Mouse (Mus musculus): ENCODE data around the gene Sgms1. TPM values are rescaled to one million over a fixed set of nuclear protein-coding genes. Genes with fewer than 3 reads are reported as not detected.

The Sgms1 gene
- 27.9 and 42.1 TPM in 2 replicates for polyA plus RNA-seq (2012; ENCODE audit: insufficient read depth, insufficient read length, missing spikeins)

- H3K4me1 ChIP-seq (ENCODE audit: control insufficient read depth, insufficient read depth, low read length): peaks cover 25% of the 10 kb centered on the region
- H3K4me3 ChIP-seq (ENCODE audit: insufficient read depth, low read length): peak within 1 kb of the TSS; percentile 79
- no peak for TF ChIP-seq CTCF (IDR thresholded peaks at IDR 0.05; ENCODE audit: low read depth, low read length)
- no peak for TF ChIP-seq POLR2A (IDR thresholded peaks at IDR 0.05; ENCODE audit: borderline replicate concordance, low read depth, low read length)
- H3K27ac ChIP-seq (ENCODE audit: insufficient read depth, low read depth, low read length): peak within 1 kb of the TSS; percentile 91
Measured at GRCm38 (mm10) chr19:32389001-32389871, at the start of gene Sgms1. Sgms1 (minus strand) TSS chr19:32389714.

GRCm38 (mm10) chr19:32425856-32426255, 36.3 kb upstream of the Sgms1 start:
- Histone ChIP-seq H3K27ac (ENCODE audit: insufficient read depth, low read depth, low read length) (no peak overlapping the region), H3K4me1 (ENCODE audit: control insufficient read depth, insufficient read depth, low read length) (no peaks in the 10 kb centered on the region), H3K4me3 (ENCODE audit: insufficient read depth, low read length) (no peak overlapping the region)
- TF ChIP-seq POLR2A (IDR thresholded peaks at IDR 0.05; ENCODE audit: borderline replicate concordance, low read depth, low read length) (no peak), CTCF (IDR thresholded peaks at IDR 0.05; ENCODE audit: low read depth, low read length) (no peak)

DNA sequence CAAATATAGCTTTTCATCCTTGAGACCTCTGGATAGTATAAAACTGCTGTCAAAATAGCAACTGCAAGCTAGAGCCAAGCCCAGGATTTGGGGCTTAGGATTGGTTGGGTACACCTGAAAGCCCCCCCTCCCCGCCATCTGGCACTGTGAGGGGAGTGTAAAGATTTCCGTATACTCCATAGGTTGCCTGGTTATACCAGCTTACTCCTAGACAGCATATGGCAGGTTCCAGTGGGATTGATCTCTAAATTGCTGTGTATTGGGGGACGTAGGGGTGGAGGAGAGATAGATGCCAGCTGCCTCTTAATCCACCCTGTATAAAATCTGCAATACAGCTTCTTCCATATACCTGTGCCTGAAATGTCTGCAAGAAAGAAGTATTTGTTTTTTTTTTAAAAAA, 35.2 kb upstream of the Sgms1 start:
- H3K4me3 ChIP-seq (ENCODE audit: insufficient read depth, low read length): no peak overlapping the region
- H3K27ac ChIP-seq (ENCODE audit: insufficient read depth, low read depth, low read length): no peak overlapping the region
- no peak for TF ChIP-seq CTCF (IDR thresholded peaks at IDR 0.05; ENCODE audit: low read depth, low read length)
- no peak for TF ChIP-seq POLR2A (IDR thresholded peaks at IDR 0.05; ENCODE audit: borderline replicate concordance, low read depth, low read length)
- H3K4me1 ChIP-seq (ENCODE audit: control insufficient read depth, insufficient read depth, low read length): no peaks in the 10 kb centered on the region

GRCm38 (mm10) chr19:32419069-32419468, 29.6 kb upstream of the Sgms1 start:
- Histone ChIP-seq H3K27ac (ENCODE audit: insufficient read depth, low read depth, low read length) (no peak overlapping the region), H3K4me3 (ENCODE audit: insufficient read depth, low read length) (no peak overlapping the region), H3K4me1 (ENCODE audit: control insufficient read depth, insufficient read depth, low read length) (no peaks in the 10 kb centered on the region)
- no peak for TF ChIP-seq POLR2A (IDR thresholded peaks at IDR 0.05; ENCODE audit: borderline replicate concordance, low read depth, low read length)
- TF ChIP-seq CTCF (IDR thresholded peaks at IDR 0.05; ENCODE audit: low read depth, low read length): no peak

DNA sequence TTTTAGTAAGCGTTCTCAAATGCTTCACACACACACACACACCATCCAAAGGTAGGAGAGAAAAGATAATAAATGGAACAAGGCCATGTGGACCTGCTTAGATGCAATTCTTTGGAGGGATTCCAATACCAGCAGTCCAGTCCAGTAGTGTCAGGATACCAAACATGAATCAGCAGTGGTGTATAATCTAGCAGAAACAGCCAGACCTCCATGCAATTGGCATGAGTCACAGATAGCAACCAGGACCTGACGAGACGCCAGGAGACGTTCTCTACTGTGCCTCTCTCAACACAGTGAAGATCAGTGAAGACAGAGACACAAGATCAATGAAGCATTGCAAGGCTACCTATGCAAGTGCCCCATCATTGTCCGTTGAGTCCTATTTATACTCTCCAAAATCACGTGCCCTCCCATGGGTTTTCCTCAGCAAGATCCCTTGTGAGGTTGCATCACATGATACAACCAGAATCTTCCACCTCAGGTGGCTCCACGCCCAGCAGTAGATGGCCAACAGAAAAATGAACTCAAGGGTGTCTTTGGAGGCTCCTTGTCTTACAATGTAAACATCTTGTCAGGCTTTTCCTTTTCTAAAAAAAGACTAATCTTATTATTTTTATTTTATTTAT, 27.3 kb upstream of the Sgms1 start:
- Histone ChIP-seq H3K4me3 (ENCODE audit: insufficient read depth, low read length) (no peak overlapping the region), H3K4me1 (ENCODE audit: control insufficient read depth, insufficient read depth, low read length) (no peaks in the 10 kb centered on the region), H3K27ac (ENCODE audit: insufficient read depth, low read depth, low read length) (no peak overlapping the region)
- no peak for TF ChIP-seq POLR2A (IDR thresholded peaks at IDR 0.05; ENCODE audit: borderline replicate concordance, low read depth, low read length)
- TF ChIP-seq CTCF (IDR thresholded peaks at IDR 0.05; ENCODE audit: low read depth, low read length): no peak

- no peak for TF ChIP-seq CTCF (IDR thresholded peaks at IDR 0.05; ENCODE audit: low read depth, low read length)
- TF ChIP-seq POLR2A (IDR thresholded peaks at IDR 0.05; ENCODE audit: borderline replicate concordance, low read depth, low read length): no peak
- no peak overlapping the region for H3K27ac ChIP-seq (ENCODE audit: insufficient read depth, low read depth, low read length)
Measured at GRCm38 (mm10) chr19:32409603-32410360, 20.3 kb upstream of the Sgms1 start.

DNA sequence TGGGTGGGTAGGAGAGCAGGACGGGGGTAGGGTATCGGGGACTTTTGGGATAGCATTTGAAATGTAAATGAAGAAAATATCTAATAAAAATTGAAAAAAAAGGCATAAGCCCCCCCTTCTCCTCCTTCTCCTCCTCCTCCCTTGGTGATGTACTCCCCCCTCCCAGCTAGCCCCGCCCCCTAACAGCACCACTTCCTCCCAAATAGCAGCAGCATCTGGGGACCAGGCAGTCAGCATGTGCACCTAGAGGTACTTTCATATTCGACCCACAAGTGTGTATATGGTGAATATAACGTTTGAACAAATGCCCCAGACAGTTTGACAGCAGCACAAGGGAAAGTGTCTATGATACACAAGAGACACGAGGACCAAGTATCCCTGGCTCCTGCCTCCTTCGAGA, 17.2 kb upstream of the Sgms1 start:
- Histone ChIP-seq H3K4me1 (ENCODE audit: control insufficient read depth, insufficient read depth, low read length) (peaks cover 13% of the 10 kb centered on the region), H3K27ac (ENCODE audit: insufficient read depth, low read depth, low read length) (no peak overlapping the region), H3K4me3 (ENCODE audit: insufficient read depth, low read length) (no peak overlapping the region)
- TF ChIP-seq POLR2A (IDR thresholded peaks at IDR 0.05; ENCODE audit: borderline replicate concordance, low read depth, low read length) (no peak), CTCF (IDR thresholded peaks at IDR 0.05; ENCODE audit: low read depth, low read length) (no peak)

More at GRCm38 (mm10) chr19:32409603-32410360, 20.3 kb upstream of the Sgms1 start:
- H3K4me3 ChIP-seq (ENCODE audit: insufficient read depth, low read length): no peak overlapping the region
- peaks cover 9% of the 10 kb centered on the region for H3K4me1 ChIP-seq (ENCODE audit: control insufficient read depth, insufficient read depth, low read length)

- Histone ChIP-seq H3K4me3 (ENCODE audit: insufficient read depth, low read length) (no peak overlapping the region), H3K27ac (ENCODE audit: insufficient read depth, low read depth, low read length) (no peak overlapping the region), H3K4me1 (ENCODE audit: control insufficient read depth, insufficient read depth, low read length) (peaks cover 11% of the 10 kb centered on the region)
- no peak for TF ChIP-seq CTCF (IDR thresholded peaks at IDR 0.05; ENCODE audit: low read depth, low read length)
- no peak for TF ChIP-seq POLR2A (IDR thresholded peaks at IDR 0.05; ENCODE audit: borderline replicate concordance, low read depth, low read length)
Measured at GRCm38 (mm10) chr19:32404386-32404785, 14.9 kb upstream of the Sgms1 start.

GRCm38 (mm10) chr19:32403834-32404233, 14.3 kb upstream of the Sgms1 start:
- no peak for TF ChIP-seq CTCF (IDR thresholded peaks at IDR 0.05; ENCODE audit: low read depth, low read length)
- TF ChIP-seq POLR2A (IDR thresholded peaks at IDR 0.05; ENCODE audit: borderline replicate concordance, low read depth, low read length): no peak

More at GRCm38 (mm10) chr19:32403834-32404233, 14.3 kb upstream of the Sgms1 start:
- H3K4me1 ChIP-seq (ENCODE audit: control insufficient read depth, insufficient read depth, low read length): peaks cover 8% of the 10 kb centered on the region; the same call in 1 of the 2 replicates
- no peak overlapping the region for H3K27ac ChIP-seq (ENCODE audit: insufficient read depth, low read depth, low read length)
- H3K4me3 ChIP-seq (ENCODE audit: insufficient read depth, low read length): no peak overlapping the region
